Mouse (Mus musculus) adrenal gland, adult 8-10 months (tissue): ENCODE data around the gene Rnf126. TPM values are rescaled to one million over a fixed set of nuclear protein-coding genes. Genes with fewer than 3 reads are reported as not detected.
A peak's percentile ranks its signal among the peaks of the same experiment; 100 is the strongest.

Experiments used
- DNase-seq: peaks from one replicate; pipeline ENCODE4 v3.0.0; 2022
- total RNA-seq, 4 experiments: library from RNA; stranded (reverse); gene quantifications; 2 replicates each; pipeline ENCODE4 v1.2.4; 2022

Gene Rnf126
- total RNA-seq: 10 to 100 TPM; 45.2 to 61.9 (median 50.8) TPM

DNA sequence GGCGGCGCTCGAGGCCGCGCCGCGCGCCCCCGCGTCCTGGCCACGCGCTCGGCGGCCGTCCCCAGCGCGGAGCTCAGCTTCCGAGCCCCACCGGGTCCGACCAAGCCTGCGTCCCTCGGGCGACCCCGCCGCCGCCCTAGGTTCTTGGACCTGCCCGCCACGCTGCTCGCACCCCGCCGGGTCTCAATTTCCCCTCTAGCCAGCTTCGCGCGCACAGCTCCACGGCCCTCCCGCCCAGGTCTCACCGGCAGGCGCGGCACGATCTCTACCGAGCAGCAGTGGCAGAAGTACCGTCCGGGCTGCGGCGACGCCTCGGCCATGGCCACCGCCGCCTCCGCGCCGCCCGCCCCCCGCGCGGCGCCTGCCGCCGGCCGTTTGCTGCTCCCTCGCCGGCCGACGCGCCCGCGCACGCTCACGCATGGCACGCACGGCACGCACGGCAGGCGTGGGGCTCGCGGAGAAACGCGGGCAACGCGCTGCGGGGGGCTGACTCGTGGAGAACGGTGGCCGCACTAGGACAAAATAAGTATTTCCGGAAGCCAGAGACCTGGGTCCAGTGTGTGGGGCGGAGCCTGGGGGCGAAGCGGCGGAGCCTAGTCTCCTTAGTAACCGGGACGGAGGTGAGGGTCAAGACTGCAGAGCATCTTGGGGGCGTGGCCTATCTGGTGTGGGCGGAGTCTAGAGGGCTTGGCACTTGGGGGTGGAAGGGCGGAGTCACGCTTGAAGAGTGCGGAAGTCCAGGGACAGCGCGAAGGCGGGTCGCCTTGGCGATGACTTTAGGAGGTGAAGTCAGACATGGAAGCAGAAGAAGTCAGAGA is at the start of gene Rnf126:
Gene Rnf126, minus strand, starts transcription at position 445 of the 818 bp plus-strand sequence.
- peak; percentile 100 for DNase-seq

DNA sequence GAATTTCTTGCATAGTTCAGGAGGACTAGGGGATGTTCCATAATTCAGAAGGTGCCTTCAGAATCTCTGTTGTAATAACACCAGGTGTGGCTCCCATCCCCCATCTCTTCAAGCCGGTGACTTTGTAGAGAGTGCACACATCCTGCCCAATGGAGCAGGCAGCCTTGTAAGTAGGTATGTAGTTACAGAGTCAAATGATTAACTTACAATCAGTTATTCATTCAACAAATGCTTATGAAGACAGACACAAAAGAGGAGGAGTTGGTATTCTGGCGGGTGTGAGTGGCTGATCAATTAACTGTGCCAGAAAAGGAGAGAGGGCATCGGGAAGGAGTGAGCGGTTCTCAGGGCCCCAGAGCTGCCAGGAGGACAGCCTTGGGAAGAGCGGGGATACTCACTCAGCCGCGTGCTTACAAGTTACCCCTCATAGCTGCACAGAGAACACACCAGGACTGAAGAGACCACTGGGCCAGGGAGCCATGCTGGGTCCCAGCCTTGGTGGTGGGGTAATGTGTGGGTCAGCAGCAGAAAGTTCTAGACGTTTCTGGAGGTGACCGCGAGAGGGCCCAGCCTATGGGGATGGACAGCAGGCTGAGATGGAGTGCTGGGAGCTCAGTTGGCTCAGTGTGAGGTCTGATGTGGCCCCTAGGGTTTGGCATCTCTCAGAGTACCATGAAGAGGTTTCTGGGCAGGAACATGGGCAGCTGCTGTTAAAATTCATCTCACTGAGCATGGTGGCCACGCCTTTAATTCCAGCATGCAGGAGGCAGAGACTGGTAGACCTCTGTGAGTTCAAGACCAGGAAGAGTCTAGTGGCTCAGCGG is 49.1 kb upstream of the Rnf126 start:
- DNase-seq: no peak

DNA sequence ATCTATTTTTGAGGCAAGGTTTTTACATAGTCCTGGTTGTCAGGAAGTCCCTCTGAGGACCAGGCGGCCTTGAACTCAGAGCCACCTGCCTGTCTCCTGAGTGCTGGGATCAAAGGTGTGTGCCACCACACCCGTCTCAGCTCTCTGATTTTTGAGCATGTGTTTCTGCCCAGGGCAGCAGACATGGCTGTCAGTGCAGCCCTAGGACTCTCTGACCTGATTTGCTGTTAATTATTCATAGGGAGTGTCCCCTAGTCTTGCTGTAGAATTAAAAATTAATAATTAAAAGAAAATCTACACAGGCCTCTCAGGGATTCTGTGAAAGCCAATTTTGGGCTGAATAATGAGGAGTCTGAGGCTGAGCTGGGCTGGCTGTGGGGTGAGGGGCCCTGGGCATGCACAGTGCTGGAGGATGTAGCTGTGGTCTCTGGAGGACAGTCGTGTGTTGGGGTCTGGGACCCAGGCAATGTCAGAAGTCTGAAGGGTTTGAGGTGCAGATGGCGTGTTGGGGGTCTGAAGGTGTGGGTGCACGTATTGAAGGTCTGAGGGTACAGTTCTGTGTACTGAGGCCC is 47.6 kb upstream of the Rnf126 start:
- DNase-seq: no peak

DNA sequence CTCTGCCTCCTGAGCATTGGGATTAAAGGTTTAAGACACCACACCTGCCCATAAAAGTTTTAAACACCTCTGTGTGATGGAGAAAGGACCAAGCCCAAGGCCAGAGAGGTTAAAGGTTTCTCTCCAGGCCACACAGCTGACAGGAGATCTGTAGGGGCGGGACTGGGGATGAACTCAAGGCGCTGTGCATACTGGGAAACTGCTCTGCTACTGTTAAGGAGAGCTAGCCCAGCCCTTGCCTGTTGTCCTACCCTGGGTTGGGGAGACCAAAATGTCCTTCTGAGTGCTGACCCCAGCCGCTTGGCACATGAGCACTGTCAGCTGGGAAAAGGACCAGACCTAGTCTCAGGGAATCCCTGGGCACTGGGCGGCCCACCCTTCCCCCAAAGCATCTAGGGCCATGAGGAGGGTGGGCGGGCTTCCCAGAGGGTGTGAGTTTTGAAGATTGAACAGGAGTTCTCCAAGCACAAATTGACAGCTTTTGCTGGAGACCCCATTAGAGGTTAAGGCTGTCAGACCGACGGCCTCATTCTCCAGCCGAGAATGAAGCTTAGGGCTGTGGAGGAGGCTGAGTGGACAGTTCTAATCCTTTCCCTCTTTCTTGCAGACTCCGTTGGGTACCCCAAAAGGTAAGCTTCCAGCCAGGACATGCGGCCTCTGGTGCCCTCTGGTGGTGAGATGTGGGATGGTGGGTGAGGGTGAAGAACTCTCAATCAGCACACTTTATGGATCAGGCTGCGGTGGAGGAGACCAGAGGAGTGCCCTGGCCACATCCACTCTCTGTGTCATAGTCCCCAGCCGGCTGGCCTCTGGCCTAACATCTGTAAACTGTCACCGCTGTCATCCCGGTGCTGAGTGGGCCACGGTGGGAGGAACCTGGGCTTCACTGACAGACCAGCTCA is 45.2 kb upstream of the Rnf126 start:
- peak; percentile 71 for DNase-seq

DNA sequence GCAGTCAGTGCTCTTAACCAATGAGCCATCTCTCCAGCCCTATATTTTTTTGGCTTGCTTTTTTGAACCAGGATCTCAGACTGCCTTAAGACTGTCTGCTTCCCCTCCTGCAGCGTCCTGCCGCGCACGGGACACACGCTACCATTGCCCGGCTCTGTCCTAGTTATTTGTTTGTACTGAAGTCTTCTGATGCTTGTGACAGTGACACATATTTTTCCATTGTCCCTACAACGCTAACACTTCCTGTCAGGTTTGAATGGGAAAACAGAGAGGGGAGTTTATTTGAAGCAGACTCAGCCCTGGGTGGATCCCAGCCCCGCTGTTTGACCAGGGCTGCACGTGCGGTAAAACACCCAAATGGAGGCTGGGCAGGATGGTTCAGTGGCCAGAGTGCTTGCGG is 42.0 kb upstream of the Rnf126 start:
- DNase-seq: no peak

DNA sequence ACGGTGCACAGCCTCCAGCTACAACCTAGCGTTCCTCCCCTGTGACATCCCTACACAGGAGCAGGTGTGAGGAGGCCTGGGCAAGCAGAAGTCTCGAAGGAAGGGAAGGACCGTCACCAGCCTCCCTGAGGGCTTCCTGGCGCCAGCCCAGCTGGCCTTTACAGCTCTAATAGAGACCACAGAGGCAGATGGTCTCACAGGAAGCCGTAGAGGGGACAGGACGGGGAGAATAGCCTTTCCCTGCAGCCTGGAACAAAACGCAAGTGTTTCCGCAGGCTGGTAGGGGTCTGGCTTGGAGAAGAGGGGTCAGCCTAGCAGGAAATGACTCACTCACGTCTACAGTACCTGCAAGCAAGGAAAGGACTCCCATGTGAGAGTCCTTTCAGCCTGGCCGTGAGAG is 41.1 kb upstream of the Rnf126 start:
- DNase-seq: no peak

DNA sequence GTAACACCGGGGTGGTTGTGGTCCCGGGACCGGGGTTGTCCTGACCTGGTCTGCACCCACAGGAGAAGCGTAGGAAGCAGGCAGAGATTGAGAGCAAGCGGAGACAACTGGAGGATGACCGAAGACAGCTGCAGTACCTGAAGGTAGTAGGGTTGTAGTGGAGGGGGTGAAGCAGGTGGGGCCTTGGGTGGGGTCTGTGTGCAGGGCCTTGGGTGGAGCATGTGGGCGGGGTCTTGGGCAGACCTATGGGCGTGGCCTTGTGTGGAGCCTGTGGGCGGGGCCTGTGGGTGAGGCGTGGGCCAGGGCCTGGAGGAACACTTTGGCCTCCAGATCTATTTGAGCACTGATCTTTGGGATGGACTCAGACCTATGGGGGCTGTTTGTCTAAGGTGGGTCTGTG is 40.2 kb upstream of the Rnf126 start:
- DNase-seq: no peak

DNA sequence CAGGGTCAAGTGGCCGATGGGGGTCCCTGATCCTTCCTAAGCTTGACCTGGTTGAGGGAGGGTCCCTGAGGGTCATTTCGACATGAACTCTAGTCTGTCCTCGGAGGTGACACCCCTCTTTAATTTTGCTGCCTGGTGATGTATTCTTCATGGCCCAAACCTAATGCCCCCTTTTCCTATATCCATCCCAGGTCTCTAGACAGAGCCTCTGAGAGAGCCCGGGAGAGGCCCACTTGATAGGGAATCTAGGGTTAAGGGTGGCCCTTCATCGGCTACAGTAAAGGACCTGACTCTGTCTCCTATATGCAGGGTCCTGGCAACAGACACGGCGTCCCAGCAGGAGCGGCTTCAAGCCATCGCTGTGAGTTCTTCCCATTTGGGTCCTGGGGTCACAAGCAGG is 39.6 kb upstream of the Rnf126 start:
- no peak for DNase-seq

DNA sequence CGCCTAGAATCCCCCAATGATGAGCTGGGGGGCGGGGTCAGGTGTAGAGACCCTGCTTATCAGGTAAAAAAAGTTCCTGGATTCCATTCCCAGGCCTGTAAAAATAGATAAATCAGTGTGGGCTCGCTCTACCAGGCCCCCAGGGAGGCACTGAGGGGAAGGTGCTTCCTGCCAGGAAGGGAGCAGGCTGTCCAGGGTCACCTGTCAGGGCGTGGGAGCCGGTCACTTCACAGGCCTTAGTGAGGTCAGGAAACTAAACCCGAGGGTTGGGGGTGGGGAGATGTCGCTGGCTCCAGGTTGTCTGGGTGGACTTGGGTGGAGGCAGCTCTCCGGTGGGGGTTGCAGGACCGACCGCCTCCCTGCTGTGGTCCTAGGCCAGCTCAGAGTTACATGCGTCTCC is 38.9 kb upstream of the Rnf126 start:
- DNase-seq: peak; percentile 55

DNA sequence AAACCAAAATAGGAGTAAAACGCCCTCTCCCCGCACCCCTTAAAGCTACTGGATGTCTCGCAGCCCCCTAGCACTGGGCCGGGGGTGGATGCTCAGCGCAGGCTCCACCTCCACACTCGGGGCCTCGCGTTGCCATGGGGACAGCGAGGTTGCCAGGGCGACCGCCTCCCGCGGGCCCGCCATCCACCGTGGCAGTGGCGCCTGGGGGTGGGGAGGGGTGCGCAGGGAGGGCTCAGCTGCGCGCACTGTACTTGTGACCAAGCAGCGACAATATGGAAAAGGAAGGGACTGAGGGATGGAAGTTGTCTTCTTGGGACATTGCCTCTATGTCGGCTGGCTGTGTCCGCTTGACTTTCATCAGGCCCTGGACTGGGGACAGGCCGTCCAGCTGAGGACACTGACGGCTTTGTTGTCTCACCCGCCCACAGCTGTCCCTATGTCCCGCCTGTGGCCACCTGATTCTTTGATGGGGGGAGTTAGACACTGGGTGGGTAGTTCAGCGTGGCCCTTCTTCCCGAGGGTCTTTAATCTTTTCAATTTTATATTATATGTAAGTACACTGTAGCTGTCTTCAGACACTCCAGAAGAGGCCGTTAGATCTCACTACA is 37.1 kb upstream of the Rnf126 start:
- no peak for DNase-seq

DNA sequence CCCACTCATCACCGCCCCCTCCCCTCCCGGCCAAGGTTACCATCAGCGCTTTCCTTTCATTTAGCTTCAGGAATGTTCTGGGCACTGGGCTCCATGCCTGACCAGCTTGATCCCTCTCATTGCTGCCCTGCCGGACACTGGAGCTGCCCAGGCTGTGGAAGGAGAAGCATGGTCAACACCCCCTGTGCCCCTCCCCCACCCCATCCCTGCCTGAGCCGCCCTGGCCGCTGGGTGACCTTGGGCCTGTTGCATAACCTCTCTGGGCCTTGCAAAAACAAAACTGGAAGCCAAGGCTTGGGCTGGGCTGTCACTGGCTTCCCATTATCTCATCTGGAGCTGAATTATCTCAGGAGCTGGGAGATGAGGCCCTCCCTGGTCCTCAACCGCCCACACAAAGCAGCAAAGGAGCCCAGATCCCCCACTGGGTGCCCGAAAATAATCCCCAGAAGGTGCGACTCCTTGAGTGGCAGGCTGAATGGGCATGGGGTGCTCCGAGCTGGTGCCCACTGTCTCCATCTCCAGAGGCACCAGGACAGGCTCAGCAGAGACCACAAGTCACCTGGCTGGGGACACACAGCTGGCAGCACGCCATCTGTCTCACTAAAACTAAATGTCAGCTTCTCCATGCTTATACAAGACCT is 35.7 kb upstream of the Rnf126 start:
- DNase-seq: peak; percentile 89

DNA sequence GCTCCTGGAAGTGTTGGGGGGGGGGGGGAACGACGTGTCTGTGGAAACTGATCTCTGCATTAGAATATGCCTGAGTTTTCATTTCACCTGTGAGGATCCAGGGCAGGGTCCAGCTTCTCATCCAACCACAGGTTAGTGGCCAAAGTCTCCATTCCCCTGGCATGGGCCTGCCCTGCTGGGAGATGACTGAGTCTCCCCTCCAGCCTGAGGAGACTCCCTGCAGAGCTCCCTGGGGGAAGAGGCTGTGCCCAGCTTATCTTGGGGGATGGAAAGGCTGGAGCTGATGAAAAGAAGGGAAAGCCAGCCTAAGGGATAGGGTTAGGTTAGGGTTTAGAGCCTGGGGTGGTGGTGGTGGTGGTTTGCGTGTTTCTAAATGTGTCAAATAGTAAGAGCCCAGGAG is 35.1 kb upstream of the Rnf126 start:
- DNase-seq: no peak

DNA sequence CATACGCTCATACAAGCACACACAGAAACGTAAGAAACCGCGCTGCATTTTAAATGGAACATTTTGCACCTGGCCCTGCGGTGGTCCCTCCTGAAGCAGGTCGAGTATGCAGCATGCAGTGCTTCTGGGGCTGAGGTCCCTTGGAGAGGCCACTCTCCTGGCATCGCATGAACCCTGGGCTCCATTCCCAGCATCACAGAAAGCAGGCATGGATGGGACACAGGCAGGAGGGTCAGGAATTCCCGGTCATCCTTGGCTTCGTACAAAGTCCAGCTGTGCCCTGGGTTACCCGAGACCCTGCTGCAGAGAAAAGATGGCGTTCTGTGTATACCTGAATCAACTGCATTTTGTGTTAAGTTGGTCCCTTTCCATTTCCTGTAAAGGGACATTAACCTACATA is 33.8 kb upstream of the Rnf126 start:
- no peak for DNase-seq

DNA sequence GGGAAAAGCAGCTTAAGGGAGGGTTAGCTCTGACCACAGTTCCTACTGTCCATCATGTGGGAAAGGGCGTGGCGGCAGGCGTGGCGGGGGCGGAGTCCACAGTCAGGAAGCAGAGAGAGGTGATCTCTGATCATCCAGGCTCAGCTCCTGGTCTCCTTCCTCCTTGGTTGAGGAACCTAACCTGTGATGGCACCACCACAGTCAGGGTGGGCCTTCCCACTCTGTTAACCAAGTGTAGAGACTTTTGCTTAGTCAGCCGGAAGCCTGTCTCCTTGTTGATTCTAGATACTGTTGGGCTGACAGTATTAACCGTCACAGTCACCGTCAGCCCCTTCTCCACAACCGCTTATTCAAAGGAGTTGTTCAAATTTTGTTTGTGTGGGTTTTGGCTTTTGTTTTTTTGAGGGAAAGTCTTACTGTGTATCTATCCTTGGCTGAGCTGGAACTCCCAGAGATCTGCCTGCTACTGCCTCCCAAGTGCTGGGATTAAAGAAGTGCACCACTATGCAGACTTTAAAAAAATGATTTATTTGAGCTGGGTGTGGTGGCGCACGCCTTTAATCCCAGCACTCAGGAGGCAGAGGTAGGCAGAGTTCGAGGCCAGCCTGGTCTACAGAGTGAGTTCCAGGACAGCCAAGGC is 31.7 kb upstream of the Rnf126 start:
- DNase-seq: no peak

DNA sequence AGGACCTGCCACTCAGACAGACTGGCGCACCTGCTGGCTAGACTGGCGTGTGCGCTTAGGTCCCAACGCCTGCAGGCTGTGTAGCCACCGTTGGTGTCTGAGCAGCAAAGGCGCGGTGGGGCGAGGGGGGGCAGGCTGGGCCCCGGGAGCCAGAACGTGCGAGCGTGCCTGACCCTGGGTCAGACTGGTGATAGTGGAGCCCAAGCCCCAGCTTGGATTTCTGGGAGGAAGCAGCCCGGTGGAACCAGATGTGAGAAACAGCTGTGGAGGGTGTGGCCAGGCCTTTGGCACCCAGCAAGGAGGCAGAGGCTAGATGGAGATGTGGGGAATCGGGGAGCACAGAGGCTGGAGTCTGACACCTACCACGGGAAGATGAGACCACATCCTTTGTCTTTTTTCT is 30.6 kb upstream of the Rnf126 start:
- no peak for DNase-seq

DNA sequence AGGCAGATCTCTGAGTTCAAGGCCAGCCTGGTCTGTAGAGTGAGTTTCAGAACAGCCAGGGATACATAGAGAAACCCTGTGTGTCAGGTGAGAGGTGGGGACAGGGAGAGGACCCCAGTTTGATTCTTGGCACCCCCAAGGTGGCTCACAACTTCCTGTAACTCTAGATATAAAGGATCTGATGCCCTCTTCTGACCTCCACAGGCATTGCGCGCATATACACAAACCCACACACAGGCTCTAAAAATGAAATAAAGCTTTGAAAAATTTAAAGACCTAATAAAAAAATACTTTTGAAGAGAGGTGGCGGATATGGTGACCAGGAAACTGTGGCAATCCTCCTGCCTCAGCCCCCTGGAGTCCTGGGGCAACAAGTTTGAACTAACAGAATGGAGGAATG is 29.2 kb upstream of the Rnf126 start:
- no peak for DNase-seq

DNA sequence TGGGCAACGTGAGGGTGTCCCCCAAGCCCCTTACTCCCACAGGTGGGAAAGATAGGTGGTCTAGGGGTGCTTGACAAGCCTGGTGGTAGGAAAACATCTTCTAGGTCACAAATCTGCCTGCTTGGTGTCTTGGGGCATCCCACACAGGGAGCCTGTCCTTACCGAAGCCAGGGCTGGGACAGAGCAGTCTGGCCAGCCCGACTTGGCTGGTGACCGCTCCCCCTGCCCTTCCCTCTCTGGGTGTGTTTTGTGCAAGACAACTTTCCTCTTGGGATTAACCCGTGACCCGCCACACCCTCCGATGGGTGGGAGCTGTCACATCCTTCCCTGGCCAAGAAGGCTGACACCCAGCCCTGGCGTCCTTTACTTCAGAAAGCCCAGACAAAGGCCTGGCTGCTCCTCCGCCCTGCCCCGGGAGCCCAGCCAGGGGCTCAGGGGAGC is 27.8 kb upstream of the Rnf126 start:
- DNase-seq: peak; percentile 69

DNA sequence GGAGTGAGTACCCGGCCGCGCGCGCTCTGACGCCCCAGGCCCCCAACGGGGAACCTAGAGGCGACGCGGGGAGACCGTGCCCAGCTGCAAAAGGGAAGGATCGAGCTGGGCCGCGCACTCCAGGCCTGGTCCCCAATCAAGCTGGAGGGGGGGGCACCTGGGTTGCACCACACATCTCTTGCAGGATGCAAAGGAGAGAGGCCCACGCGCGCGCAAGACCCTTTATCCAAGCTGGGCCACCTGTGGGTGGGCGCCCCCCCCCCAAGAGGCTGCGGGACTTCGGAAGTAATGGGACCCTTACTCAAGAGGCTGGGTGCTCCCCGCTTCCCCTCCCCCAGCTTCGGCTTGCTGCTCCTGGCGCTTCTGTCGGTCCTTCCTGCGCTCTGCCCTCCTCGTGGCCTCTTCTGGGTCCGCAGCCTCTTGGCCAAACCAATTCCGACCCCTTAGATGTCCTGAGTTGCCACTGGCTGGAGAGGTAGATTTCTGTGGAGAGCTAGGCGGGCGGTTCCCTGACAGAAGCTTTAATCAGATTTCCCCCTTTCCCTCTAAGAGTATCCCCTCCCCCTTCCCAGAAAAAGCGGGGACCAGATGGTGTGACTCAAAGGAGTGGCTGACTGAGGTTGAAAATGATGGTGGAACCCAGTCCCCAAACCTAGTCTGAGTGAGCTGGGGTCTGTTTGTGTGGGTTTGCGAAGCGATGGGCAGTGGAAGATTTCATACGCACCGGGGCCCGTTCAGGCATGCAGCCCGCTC is 27.2 kb upstream of the Rnf126 start:
- DNase-seq: no peak

DNA sequence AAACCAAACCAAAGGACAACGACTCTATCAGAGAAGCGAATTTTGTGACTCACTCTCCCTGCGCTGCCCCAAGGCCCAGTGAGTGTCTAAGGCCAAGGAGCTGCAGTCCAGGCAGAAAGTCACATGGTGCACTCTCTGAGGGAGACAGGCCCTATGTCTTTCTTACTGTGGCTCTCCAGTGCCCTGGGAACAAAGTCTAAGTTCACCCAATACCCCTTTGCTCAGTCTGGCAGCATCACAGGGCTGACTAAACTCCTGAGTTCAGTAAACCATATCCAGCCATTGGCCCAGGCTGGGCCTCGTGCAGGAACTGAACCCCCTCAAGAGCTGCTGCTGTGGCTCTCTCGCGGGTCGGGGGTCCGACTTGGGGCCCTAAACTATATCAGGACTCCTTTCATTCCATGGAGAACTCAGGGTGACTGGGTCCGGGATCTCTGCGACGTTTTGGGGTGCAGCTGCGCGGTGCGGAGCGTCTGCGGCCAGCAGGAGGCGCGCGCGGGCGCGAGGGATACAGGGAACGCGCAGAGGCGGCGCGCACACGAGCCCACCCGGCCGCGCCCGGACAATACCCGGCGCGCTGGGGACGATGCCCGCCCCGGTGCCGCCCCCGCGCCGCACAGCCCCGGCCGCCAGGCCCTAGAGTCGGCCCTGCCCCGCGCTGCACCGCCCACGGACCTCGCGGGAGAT is 26.4 kb upstream of the Rnf126 start, which contains the start of gene Palm:
Gene Palm, plus strand, starts transcription at position 522 of the 687 bp plus-strand sequence.
- peak; percentile 72 for DNase-seq
